Mouse (Mus musculus) kidney, adult 8-10 months (tissue): ENCODE measurements around the gene Ank3.
A peak's percentile ranks its signal among the peaks of the same experiment; 100 is the strongest.

Experiments
- DNase-seq, 2 experiments: peaks; one replicate each; pipeline ENCODE4 v3.0.0; 2022

Ank3 gene

DNA sequence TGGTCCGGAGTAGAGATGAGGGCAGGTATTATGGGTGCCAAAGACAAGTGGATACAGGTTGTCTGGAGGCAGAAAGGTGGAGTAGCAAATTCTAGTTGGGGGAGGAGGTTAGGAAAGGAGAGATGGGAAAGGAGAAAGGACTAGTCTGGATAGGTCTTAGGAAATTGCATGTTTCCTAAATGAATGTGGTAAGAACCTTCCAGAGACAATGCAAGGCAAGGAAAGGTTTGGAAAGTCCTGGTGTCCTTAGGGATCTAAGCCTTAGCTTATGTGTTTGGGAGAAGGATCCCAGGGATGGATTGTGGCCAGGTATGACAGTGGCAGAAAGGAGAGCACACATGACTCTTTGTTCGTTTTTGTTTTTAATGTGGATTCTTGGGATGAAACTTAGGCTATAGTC is 139.7 kb downstream of the Ank3 start:
- DNase-seq, result no peak

DNA sequence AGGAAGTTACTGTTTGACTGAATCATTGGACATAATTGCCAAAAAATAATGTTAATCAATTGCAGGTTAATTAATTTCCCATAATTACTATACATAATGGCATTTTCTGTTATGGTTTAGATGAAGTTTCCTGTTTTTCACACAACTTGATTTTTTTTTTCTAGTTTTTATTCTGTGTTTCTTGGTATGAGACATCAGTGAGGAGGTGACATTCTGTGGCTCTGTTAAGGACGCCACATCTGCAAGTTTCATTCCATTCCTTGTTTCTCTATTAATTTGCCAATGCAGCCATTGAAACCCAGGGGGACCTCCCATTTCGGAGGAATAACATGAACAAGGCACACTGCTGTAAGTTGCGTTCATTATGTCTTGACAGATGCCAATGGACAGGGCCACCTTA is 143.9 kb downstream of the Ank3 start:
- DNase-seq, result no peak

GRCm38 (mm10) chr10:69543876-69544620 is 145.5 kb downstream of the Ank3 start:
- DNase-seq, result no peak

DNA sequence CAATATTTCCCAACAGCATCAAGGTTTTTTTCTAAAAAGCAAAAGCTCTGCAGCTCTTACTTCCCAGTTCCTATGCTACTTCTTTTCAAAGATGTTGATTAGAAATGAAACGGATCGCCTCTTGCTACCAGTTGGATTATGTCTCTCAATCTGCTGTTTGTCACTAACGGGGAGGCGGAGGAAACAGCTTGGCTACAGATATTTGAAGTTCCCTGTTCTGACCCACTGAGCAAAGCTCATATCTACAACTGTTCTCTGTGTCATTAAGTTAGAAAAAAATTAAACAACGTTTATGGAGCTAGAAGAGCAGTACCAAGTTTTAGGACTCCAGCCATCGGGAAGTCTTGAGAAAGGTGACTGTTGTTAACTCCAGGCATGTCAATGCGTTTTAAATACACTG is 146.1 kb downstream of the Ank3 start:
- peak in 1 of 2 experiments; percentile 19 for DNase-seq

GRCm38 (mm10) chr10:69545936-69546335 is 147.4 kb downstream of the Ank3 start:
- no peak for DNase-seq

DNA sequence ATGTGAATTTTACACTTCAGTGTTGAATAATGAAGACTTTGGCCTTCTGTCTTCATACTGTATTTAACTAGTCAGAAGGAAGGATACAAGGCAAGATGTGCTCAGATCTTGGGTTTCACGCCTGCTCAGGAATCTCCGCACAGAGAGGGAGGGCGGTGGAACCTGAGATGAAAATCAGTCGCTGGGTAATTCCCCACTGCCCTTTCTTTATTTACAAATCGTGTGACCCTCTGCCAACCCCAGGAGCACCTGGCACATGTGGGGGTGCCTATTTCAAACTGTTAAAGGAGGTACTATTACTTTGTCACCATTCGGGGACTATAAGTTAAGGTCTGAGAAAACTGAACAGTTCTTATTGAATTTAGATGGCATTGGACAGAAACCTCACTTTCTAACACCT is 148.1 kb downstream of the Ank3 start:
- DNase-seq, result no peak

- peak in 1 of 2 experiments; percentile 44 for DNase-seq
These were observed 150.2 kb downstream of the Ank3 start for GRCm38 (mm10) chr10:69548771-69549170.

GRCm38 (mm10) chr10:69549221-69549620 is 150.6 kb downstream of the Ank3 start:
- peak; percentile 19 to 67 for DNase-seq

DNA sequence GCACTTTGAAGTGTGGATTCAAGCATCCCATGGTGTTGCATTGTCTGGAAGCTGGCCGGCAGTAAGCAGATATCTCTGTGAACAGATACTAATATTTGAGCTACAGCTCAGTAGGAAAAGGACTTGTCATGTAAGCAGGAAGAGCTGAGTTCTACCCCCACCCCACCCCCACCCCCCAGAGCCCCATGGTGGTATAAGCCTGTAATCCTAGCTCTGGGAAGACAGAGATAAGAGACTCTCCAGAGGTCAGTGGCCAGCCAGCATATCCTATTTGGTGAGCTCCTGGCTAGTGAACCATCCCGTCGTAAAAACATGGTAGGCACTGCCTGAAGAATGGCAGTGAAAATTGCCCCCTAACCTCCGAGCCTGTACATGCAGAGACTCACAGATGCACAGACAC is 152.3 kb downstream of the Ank3 start:
- no peak for DNase-seq

DNA sequence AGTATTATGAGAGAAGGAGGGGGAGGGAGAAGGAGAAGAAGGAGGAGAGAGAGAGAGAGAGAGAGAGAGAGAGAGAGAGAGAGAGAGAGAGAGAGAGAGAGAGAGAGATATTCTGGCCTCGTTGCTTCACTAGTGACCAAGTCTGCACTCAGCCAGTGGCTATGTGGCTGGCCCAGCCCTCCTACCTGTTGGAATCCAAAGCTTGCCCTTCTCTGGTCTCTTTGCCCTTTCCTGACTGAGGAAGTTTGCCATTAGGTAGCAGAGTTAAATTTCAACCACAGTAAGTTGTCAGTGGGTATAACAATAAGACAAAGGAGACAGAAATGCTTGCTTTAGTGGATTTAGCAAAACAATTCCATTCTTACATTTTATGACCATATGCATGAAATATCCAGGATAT is 154.5 kb downstream of the Ank3 start:
- peak; percentile 59 to 76 for DNase-seq

- no peak for DNase-seq
These were observed 157.0 kb downstream of the Ank3 start for GRCm38 (mm10) chr10:69555592-69555991.

GRCm38 (mm10) chr10:69556278-69556677 is 157.7 kb downstream of the Ank3 start:
- DNase-seq, result peak; percentile 65 to 81

- DNase-seq, result no peak
These were observed 161.7 kb downstream of the Ank3 start for GRCm38 (mm10) chr10:69560237-69560636.

- no peak for DNase-seq
These were observed 164.4 kb downstream of the Ank3 start for GRCm38 (mm10) chr10:69562931-69563330.

DNA sequence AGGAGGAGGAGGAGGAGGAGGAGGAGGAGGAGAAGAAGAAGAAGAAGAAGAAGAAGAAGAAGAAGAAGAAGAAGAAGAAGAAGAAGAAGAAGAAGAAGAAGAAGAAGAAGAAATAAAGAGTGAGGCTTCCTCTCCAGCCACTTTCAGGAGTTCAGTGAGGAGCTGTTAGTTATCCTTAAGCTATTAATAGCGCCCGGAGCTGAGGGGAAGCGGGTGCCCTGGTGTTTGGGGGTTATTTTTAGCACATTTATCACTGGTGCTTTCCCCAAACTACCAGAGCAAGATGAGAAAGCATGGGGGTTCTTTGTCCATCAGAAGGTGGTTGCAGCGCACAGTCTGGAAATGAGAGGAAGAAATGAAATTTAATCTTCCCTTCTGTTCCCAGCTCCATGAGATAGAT is 166.5 kb downstream of the Ank3 start:
- no peak for DNase-seq

DNA sequence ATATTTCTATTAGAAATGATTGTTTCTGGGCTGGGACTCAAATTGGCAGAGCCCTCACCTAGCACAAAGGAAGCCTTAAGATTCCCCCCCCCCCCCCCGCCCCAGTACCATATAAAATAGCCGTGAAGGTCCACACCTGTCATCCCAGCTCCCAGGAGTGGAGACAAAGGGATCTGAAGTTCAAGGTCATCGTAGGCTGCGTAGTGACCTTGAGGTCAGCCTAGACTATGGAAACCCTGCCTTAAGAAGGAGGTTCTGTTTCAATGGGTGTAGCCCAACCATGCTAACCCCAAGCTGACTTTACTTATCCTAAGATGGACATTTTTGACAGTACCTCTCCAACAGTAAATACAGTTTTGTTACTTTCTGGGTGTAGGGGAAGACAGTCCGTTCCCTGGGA is 170.4 kb downstream of the Ank3 start:
- no peak for DNase-seq

GRCm38 (mm10) chr10:69569740-69570139 is 171.2 kb downstream of the Ank3 start:
- no peak for DNase-seq

- DNase-seq, result peak; percentile 43 to 48
These were observed 172.1 kb downstream of the Ank3 start for GRCm38 (mm10) chr10:69570466-69571288.

GRCm38 (mm10) chr10:69571422-69571821 is 172.8 kb downstream of the Ank3 start:
- no peak for DNase-seq

- no peak for DNase-seq
These were observed 173.4 kb downstream of the Ank3 start for GRCm38 (mm10) chr10:69571972-69572371.

DNA sequence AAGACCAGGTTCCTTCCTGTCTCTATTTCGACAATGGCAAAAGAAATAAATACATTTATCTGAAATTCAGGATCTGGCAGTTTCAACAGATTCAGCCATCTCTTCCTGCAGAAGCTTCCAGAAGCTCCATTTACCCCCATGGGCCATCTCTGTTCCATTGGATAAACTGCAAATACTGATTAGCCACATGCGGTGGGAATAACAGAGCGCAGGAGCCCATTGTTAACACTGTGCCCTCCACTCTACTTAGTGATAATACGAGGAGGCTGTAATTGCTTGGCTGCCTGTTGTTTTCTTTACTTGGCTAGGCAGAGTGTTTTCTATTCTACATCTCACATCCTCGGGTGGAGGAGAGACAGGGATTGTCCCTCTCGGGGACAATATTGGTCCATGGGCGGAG is 174.5 kb downstream of the Ank3 start:
- no peak for DNase-seq

DNA sequence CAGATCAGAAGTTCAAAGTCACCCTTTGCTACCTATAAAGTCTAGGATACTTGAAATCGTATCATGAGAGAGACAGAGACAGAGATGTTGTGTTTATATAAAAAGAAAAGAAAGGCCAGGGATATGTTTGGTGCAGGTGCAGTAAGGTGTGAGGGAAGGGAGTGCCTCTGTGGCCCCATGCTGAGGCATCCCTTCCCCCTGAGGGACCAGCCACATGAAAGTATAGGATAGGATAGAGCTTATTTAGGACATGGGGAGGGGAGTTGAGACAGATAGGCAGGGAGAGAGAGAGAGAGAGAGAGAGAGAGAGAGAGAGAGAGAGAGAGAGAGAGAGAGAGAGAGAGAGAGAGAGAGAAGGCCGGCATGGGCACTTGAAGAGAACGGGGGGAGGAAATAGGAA is 175.2 kb downstream of the Ank3 start:
- DNase-seq, result no peak

- no peak for DNase-seq
These were observed 175.7 kb downstream of the Ank3 start for GRCm38 (mm10) chr10:69574190-69574663.

DNA sequence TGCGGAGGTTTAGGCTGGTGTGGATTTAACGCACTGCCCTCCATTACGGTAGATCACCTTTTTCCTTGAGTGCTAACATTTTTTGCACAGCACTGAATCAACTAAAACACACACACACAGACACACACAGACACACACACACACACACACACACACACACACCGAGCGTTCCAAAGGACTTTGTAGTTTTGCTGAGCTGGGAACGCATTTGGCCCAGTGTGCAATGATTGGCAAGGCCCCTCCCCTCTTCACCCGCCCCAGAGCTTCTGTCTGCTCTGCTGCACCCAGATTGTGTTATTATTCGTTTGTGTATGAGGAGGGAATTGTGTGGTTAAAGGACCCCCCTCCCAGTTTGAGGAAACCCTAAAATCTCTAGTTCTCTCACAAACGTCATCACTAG is 176.3 kb downstream of the Ank3 start:
- DNase-seq, result peak; percentile 22 to 30
